Mouse (Mus musculus): ENCODE measurements around the gene Mark2. TPM values are rescaled to one million over a fixed set of nuclear protein-coding genes. Genes with fewer than 3 reads are reported as not detected.
A peak's percentile ranks its signal among the peaks of the same experiment; 100 is the strongest.

The Mark2 gene
- polyA plus RNA-seq, 1 experiment from 2014 or later = 63.8 TPM

DNA sequence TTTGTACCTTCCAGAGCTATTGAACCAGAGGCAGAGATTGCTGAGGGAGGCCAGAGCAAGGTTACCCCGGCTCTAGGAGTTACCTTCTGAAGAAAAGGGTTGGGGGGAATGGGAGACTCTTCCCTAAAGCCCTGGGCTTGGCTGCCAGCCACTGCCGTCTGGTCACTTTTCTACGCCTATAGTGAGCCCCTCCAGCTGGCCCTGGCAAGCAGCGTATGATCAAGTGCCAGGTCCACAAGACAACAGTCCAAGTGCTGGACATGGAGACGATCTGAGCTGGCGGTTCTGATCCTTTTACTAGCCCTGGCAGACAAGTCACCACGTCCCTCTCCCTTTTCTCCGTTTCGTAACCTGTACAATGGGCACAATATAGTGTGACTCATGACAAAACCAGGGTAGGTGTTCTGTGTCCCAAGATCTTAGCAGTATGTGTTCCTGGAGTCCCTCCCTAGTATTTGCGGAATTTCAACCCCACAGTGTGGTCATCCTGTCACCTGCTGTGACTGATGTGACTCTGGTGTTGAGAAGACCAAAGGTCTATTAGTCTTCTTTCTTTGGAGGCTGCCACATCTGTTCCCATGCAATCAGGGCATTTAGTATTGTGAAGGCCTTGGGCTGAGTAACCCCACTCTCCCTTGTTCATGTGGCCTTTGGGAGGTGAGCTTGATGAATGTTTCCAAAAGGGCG is 11.3 kb upstream of the Mark2 start:
- WGBS = 87% methylated on average over 11 of the region's 11 CpGs
- Histone ChIP-seq H3K4me3 (no peak overlapping the region), H3K27me3 (no peaks in the 10 kb centered on the region), H3K4me1 (no peaks in the 10 kb centered on the region), H3K36me3 (peaks cover 16% of the 10 kb centered on the region), H3K9ac (replicated peaks) (no peak overlapping the region), H3K9me3 (no peaks in the 10 kb centered on the region), H3K4me2 (replicated peaks) (no peak overlapping the region), H3K27ac (replicated peaks) (no peak overlapping the region)
- ATAC-seq (ENCODE audit: low FRiP score, low read depth) = no peak

DNA sequence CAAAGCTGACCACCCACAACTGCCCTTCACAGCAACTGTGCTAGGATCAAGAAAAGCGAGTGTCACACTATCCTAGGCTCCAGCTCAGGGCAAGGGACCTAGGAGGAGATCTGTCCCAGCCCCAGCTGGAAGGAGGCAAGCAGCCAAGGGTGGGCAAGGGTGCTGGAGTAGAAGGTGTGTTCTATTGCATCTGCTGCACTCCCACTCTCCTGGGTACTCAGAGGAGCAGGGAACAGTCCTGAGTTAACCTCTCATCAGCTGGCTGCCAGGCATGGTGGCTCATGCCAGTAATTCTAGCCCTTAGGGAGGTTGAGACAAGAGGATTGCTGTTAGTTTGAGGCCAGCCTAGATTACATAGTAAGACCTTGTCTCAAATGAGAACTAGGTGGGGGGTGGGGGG is 8.3 kb upstream of the Mark2 start:
- no peaks in the 10 kb centered on the region for H3K9me3 ChIP-seq
- H3K27ac ChIP-seq (replicated peaks) = no peak overlapping the region
- 76% methylated on average over 1 of the region's 1 CpGs for WGBS
- H3K27me3 ChIP-seq = no peaks in the 10 kb centered on the region
- H3K36me3 ChIP-seq = no peaks in the 10 kb centered on the region
- H3K9ac ChIP-seq (replicated peaks) = no peak overlapping the region
- no peak for ATAC-seq (ENCODE audit: low FRiP score, low read depth)
- H3K4me1 ChIP-seq = no peaks in the 10 kb centered on the region
- H3K4me2 ChIP-seq (replicated peaks) = no peak overlapping the region
- no peak overlapping the region for H3K4me3 ChIP-seq

DNA sequence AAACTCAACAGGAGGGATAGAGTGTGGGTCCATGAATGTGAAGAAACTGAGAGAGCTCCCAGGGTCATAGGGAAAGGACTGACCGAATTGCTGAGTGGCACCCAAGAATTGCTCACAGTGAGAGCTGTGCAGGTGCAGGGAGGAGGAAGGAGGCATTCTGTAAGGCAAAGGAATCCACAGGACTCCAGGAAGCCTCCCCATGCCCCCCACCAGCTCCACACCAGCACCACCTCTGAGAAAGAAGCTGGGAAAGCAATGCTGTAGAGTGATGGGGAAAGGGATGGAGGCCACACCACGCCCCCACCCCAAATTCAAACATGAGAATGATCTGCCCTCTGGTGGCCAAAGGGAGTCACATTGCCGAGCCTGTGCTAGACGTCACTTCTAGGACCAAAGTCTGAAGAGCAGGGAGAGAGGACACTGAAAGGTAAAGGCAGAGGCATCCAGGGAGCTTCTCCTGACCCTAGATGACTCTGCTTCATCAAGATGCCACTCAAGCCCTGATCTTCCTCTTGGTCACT is 3.6 kb upstream of the Mark2 start:
- Histone ChIP-seq H3K27me3 (no peaks in the 10 kb centered on the region), H3K9ac (replicated peaks) (no peak overlapping the region)
- no peak for ATAC-seq (ENCODE audit: low FRiP score, low read depth)

DNA sequence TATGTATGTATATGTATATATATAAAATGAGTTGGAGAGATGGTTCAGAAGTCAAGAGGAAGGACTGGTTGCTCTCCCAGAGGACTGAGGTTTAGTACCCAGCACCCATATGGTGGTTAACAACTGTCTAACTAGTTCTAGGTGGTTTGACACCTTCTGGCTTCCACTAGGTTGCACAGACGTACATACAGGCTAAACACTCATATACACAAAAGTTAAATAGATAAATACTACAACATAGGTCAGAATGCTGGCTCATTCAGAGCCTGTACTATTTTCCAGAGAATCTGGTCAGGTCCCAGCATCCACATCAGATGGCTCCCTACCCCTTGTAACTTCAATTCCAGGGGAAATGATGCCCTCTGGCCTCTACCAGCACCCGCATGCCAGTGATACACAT is 986 bp upstream of the Mark2 start:
- Histone ChIP-seq H3K36me3 (no peaks in the 10 kb centered on the region), H3K4me1 (peaks cover 35% of the 10 kb centered on the region), H3K9me3 (no peaks in the 10 kb centered on the region), H3K27me3 (no peaks in the 10 kb centered on the region), H3K27ac (replicated peaks) (no peak overlapping the region), H3K4me3 (no peak overlapping the region), H3K9ac (replicated peaks) (no peak overlapping the region), H3K4me2 (replicated peaks) (no peak overlapping the region; the same call in 1 of the 2 replicates)
- ATAC-seq (ENCODE audit: low FRiP score, low read depth) = no peak
- WGBS = 79% methylated on average over 2 of the region's 2 CpGs

More for the DNA sequence above, 3.6 kb upstream of the Mark2 start:
- H3K4me2 ChIP-seq (replicated peaks) = no peak overlapping the region
- H3K27ac ChIP-seq (replicated peaks) = no peak overlapping the region
- no peaks in the 10 kb centered on the region for H3K36me3 ChIP-seq
- no peaks in the 10 kb centered on the region for H3K9me3 ChIP-seq
- no peak overlapping the region for H3K4me3 ChIP-seq
- 24% methylated on average over 4 of the region's 4 CpGs for WGBS
- H3K4me1 ChIP-seq = peaks cover 9% of the 10 kb centered on the region

DNA sequence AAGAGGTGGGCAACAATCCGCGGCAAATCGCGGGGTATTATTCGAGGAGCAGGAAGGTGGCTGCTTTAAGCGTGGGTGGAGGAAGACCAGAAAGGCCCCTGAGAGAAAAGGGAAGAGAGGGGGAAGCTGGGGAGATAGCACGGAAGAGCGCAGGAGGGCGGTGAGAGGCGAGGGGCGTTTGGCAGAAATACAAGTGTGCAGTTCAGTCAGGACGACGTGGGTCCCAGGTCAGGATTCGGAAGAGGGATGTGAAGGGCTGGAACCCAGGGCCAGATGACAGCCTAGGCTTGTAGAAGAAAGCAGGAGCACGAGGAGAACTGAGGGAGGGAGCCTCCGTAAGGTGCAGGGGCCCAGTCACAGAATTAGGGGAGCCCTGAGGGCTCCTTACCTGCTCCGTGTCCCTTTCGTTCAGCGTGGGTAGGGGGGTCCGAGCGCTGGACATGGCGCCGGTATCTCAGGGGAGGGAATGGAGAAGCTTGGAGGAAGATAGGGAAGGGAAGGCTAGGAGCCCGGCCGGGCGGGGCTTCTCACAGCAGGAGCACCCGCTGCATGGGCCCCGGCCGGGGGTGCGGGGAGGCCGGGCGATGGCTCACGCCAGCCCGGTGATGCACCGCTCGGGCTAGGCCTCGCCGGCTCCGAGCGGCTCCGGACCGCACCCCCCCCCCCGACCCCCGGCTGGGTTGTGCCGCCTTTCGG is 732 bp downstream of the Mark2 start:
- Histone ChIP-seq H3K27me3 (no peaks in the 10 kb centered on the region), H3K4me3 (peak overlapping the region; percentile 93), H3K4me2 (replicated peaks) (peak overlapping the region; percentile 86), H3K9me3 (no peaks in the 10 kb centered on the region), H3K36me3 (no peaks in the 10 kb centered on the region), H3K4me1 (peaks cover 37% of the 10 kb centered on the region), H3K9ac (replicated peaks) (peak overlapping the region; percentile 98), H3K27ac (replicated peaks) (peak overlapping the region; percentile 89)
- peak; percentile 82; the same call in 1 of the 2 replicates for ATAC-seq (ENCODE audit: low FRiP score, low read depth)
- WGBS = 1% methylated on average over 36 of the region's 46 CpGs

DNA sequence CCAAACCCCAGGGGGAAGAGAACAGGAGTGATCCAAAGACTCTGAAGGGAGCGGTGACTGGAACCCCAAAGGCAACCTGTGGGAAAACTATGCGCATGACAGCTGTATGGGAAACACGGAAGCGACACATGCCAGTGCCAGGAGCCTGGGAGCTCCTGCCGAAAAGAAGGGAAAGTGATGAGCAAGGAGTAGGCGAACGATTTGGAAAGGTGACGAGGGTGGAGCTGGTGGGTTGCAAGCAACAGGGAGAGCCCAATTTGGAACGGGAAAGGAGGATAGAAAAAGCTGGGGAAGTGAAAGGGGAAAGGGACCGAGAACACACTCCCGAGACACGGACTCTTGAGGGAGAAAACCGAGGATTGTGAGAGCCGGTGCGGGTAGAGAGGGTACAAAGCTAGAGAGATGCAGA is 1.3 kb downstream of the Mark2 start:
- Histone ChIP-seq H3K27ac (replicated peaks) (peak overlapping the region; percentile 89; the same call in 1 of the 2 replicates), H3K4me3 (peak overlapping the region; percentile 93), H3K9ac (replicated peaks) (peak overlapping the region; percentile 98), H3K27me3 (no peaks in the 10 kb centered on the region), H3K9me3 (no peaks in the 10 kb centered on the region), H3K4me2 (replicated peaks) (peak overlapping the region; percentile 86), H3K36me3 (no peaks in the 10 kb centered on the region), H3K4me1 (peaks cover 37% of the 10 kb centered on the region)
- ATAC-seq (ENCODE audit: low FRiP score, low read depth) = no peak
- WGBS = 1% methylated on average over 15 of the region's 15 CpGs

DNA sequence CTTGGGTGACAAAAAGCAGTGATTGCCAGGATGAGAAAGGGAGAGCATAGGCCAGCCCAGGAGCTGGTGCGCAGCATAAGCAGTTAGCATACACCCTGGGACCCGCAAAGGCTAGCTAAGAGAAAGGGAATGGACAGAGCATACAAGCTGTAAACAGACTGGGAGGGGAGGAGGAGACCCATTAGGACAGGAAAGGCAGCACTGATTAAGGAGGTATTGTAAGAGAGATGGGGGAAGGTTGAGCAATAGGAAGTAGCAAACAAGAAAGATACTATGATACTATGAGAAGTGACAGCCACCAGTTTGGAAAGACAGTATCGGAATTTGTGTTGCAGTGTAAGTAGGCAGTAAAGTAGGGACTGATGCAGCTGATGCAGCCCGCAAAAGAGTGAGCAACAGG is 1.8 kb downstream of the Mark2 start:
- H3K27me3 ChIP-seq = no peaks in the 10 kb centered on the region
- peaks cover 37% of the 10 kb centered on the region for H3K4me1 ChIP-seq
- H3K36me3 ChIP-seq = no peaks in the 10 kb centered on the region
- peak overlapping the region; percentile 98 for H3K9ac ChIP-seq (replicated peaks)
- H3K4me2 ChIP-seq (replicated peaks) = peak overlapping the region; percentile 86
- H3K9me3 ChIP-seq = no peaks in the 10 kb centered on the region
- no peak overlapping the region for H3K27ac ChIP-seq (replicated peaks)
- no peak for ATAC-seq (ENCODE audit: low FRiP score, low read depth)
- peak overlapping the region; percentile 93 for H3K4me3 ChIP-seq
- WGBS = 47% methylated on average over 4 of the region's 4 CpGs

DNA sequence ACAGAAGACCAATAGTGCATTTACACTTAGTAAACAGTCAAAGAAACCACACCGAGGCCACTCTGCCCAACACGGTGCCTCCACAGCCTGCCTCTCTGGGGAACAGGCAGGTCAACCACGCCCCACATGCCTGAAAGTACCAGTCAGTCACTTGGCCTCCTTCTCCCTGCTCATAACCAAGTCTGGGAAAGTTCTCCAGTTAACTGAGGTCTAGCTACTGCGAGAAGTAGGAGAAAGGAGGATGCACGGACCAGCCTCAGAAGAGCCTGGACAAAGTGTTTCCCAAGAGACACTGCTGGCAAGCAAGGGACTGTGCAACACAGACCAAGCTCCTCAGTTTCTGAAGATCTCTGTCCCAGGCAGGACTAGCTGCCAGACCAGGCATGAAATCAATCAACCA is 2.6 kb downstream of the Mark2 start:
- Histone ChIP-seq H3K4me2 (replicated peaks) (peak overlapping the region; percentile 86), H3K4me3 (peak overlapping the region; percentile 93; the same call in 1 of the 2 replicates), H3K27ac (replicated peaks) (no peak overlapping the region), H3K36me3 (no peaks in the 10 kb centered on the region), H3K4me1 (peaks cover 37% of the 10 kb centered on the region), H3K27me3 (no peaks in the 10 kb centered on the region), H3K9ac (replicated peaks) (peak overlapping the region; percentile 98; the same call in 1 of the 2 replicates), H3K9me3 (no peaks in the 10 kb centered on the region)
- WGBS = 64% methylated on average over 5 of the region's 5 CpGs
- ATAC-seq (ENCODE audit: low FRiP score, low read depth) = no peak

DNA sequence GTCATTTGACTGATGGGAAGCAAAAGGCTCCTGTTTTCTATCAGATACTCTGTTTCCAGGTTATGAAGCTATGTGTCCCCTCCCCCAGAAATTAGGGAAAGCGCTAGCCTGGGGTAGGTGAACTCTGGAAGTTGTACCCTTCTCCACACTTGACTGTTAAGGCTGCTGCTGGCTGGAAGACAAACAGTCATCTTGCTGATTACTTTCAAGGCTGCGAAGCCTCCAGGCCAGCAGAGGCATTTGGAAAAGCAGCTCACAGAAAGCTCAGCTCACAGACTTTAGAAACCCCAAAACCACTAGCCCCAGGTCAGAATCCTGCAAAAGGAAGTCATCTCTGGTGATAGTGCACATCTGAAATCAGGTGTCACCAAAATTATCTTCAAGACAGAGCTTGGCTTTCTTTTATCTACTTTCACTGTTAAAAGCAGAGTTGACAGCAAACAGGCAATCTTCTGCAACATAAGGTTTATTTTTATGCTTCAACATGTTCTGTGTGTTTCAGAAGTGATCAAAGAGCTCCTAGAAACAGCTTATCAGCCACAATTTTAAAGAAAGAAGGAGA is 3.8 kb downstream of the Mark2 start:
- Histone ChIP-seq H3K27ac (replicated peaks) (no peak overlapping the region), H3K4me2 (replicated peaks) (no peak overlapping the region), H3K4me3 (no peak overlapping the region), H3K9me3 (no peaks in the 10 kb centered on the region), H3K36me3 (no peaks in the 10 kb centered on the region), H3K9ac (replicated peaks) (no peak overlapping the region), H3K27me3 (no peaks in the 10 kb centered on the region), H3K4me1 (peaks cover 37% of the 10 kb centered on the region)
- 88% methylated on average over 2 of the region's 2 CpGs for WGBS
- no peak for ATAC-seq (ENCODE audit: low FRiP score, low read depth)

DNA sequence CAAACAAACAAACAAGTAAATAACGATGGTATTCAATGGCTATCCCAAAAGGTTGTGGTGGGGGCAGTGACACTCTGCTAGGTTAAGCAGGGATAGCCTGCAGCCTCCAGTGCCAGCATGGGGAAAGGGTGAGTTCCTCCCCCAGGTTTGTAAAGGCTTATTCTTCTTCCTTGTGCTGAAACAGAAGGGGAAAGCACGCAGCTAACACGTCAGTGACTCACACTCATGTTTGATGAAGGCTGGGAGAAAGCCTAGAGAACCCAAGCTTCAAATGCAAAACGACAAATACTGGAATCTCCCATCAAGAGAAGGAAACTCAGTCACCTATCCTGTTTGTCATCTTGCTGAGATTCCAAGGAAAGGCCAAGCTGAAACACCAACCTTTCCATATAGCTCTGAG is 6.0 kb downstream of the Mark2 start:
- WGBS = 92% methylated on average over 4 of the region's 4 CpGs
- ATAC-seq (ENCODE audit: low FRiP score, low read depth) = no peak
- peaks cover 32% of the 10 kb centered on the region for H3K4me1 ChIP-seq

DNA sequence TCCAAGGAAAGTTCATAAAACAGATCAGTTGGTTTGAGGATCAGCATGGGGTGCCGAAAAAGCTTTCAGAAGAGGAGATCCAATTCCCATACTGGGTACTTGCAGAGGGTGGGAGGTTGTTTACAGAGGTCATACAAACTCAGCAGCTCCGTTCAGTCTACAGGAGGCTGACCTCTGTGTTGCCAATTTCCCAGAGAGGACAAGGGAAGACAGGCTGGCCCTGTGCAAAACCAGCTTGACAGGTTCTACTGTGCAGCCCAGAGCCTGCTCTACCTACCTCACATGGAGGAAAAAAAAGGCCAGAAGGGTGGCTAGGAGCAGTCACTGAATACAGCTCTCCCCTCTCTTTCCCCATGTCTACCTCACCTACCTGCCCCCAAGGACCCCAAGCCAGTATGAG is 7.6 kb downstream of the Mark2 start:
- Histone ChIP-seq H3K4me3 (no peak overlapping the region), H3K9ac (replicated peaks) (no peak overlapping the region), H3K36me3 (peaks cover 5% of the 10 kb centered on the region; the same call in 1 of the 2 replicates), H3K9me3 (0 out of 2 replicates have a peak, but pooled peaks cover 3% of the 10 kb centered on the region), H3K27ac (replicated peaks) (no peak overlapping the region), H3K27me3 (no peaks in the 10 kb centered on the region), H3K4me2 (replicated peaks) (no peak overlapping the region), H3K4me1 (peaks cover 16% of the 10 kb centered on the region)
- 78% methylated on average over 2 of the region's 2 CpGs for WGBS
- ATAC-seq (ENCODE audit: low FRiP score, low read depth) = no peak

More for the DNA sequence above, 6.0 kb downstream of the Mark2 start:
- Histone ChIP-seq H3K27ac (replicated peaks) (no peak overlapping the region), H3K36me3 (peaks cover 5% of the 10 kb centered on the region; the same call in 1 of the 2 replicates), H3K4me2 (replicated peaks) (no peak overlapping the region), H3K9me3 (no peaks in the 10 kb centered on the region), H3K9ac (replicated peaks) (no peak overlapping the region), H3K27me3 (no peaks in the 10 kb centered on the region), H3K4me3 (no peak overlapping the region)

DNA sequence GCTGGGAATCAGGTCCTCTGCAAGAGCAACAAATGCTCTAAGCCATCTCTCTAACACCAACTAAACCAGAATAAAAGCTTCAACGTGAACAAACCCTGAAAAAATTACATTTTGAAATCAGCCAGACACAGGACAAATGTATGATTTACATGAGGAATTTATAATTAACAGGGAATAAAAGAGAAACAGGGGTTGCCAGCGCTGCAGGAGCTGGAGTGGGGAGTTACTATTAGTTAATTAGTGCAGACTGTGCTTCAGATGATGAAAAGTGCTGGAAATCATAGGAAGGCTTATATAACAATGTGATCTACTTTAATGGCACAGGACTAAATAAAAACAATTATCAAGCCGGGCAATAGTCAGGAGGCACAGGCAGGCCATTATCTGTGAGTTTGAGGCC is 20.3 kb downstream of the Mark2 start:
- H3K27me3 ChIP-seq = no peaks in the 10 kb centered on the region
- H3K4me1 ChIP-seq = no peaks in the 10 kb centered on the region
- no peak overlapping the region for H3K4me2 ChIP-seq (replicated peaks)
- H3K4me3 ChIP-seq = no peak overlapping the region
- H3K36me3 ChIP-seq = 0 out of 2 replicates have a peak, but pooled peaks cover under 1% of the 10 kb centered on the region
- H3K27ac ChIP-seq (replicated peaks) = no peak overlapping the region
- whole genome bisulfite sequencing = 91% methylated on average over 3 of the region's 3 CpGs
- H3K9ac ChIP-seq (replicated peaks) = no peak overlapping the region
- H3K9me3 ChIP-seq = no peaks in the 10 kb centered on the region
- ATAC-seq (ENCODE audit: low FRiP score, low read depth) = no peak
